Mouse (Mus musculus) liver, postnatal 0 days (tissue): ENCODE measurements around the gene Fam69a. TPM values are rescaled to one million over a fixed set of nuclear protein-coding genes. Genes with fewer than 3 reads are reported as not detected.

Experiments
- ATAC-seq: fragments of 200-750 bp; cut with Nextera tagmentation; 2 replicates; pipeline ENCODE4 v1.8.0; 2017; ENCODE audit warnings: mild to moderate bottlenecking, moderate library complexity
- DNase-seq: peaks from one replicate; pipeline ENCODE4 v3.0.0-alpha.2; 2016
- H3K27ac ChIP-seq: fragments of 300-500 bp; sonication (generic); 2 replicates; pipeline ENCODE4 v1.5.1; 2014; ENCODE audit warnings: antibody characterized with exemption, moderate library complexity, mild to moderate bottlenecking, low read depth
- H3K27me3 ChIP-seq: fragments of 300-500 bp; sonication (generic); 2 replicates; pipeline ENCODE4 v1.6.1; 2014; ENCODE audit warnings: low read length, control low read depth, mixed read lengths; ENCODE audit not compliant: insufficient read depth
- H3K36me3 ChIP-seq: fragments of 300-500 bp; sonication (generic); replicated peaks from 2 replicates; pipeline ENCODE4 v1.6.1; 2014; ENCODE audit warnings: mild to moderate bottlenecking, control low read depth, low read length, moderate library complexity, mixed read lengths; ENCODE audit not compliant: insufficient read depth
- H3K4me1 ChIP-seq: fragments of 300-500 bp; sonication (generic); 2 replicates; pipeline ENCODE4 v1.6.1; 2014; ENCODE audit warnings: antibody characterized with exemption, mild to moderate bottlenecking, control low read depth; ENCODE audit not compliant: insufficient read depth
- H3K4me2 ChIP-seq: fragments of 300-500 bp; sonication (generic); 2 replicates; pipeline ENCODE4 v1.6.1; 2014; ENCODE audit warnings: low read depth, mild to moderate bottlenecking, low read length, moderate library complexity, mixed read lengths
- H3K4me3 ChIP-seq: fragments of 300-500 bp; sonication (generic); 2 replicates; pipeline ENCODE4 v1.5.1; 2014; ENCODE audit warnings: low read depth, low read length
- H3K9ac ChIP-seq: fragments of 300-500 bp; sonication (generic); replicated peaks from 2 replicates; pipeline ENCODE4 v1.6.1; 2014; ENCODE audit warnings: mild to moderate bottlenecking, moderate library complexity
- H3K9me3 ChIP-seq: fragments of 300-500 bp; sonication (generic); 2 replicates; pipeline ENCODE4 v1.6.1; 2016; ENCODE audit warnings: mild to moderate bottlenecking, control low read depth, low read length, mixed read lengths
- CTCF ChIP-seq: sonication (generic); IDR thresholded peaks from 2 replicates; pipeline ENCODE4 v1.5.1; 2016; ENCODE audit warnings: antibody characterized with exemption, low read depth
- EP300 ChIP-seq: IDR thresholded peaks from 2 replicates; pipeline ENCODE4 v1.6.1; 2016; ENCODE audit warnings: antibody characterized with exemption, low read depth, mild to moderate bottlenecking
- WGBS: fragments of 180-500 bp; shearing (Covaris S2); extraction: QIAGEN DNeasy Blood & Tissue Kit; methylation state at CpG from one replicate; pipeline ENCODE4 v1.1.7; 2014; ENCODE audit not compliant: insufficient replicate concordance; 5-methylcytosine and 5-hydroxymethylcytosine counted together
- polyA plus RNA-seq: library from polyadenylated mRNA; unstranded; fragments of >200 nt; fragmentation: Nextera tagmentation; extraction: Ambion mirVana; gene quantifications from 2 replicates; pipeline ENCODE4 v1.2.1, GENCODE M21; 2015

Gene Fam69a
- polyA plus RNA-seq, 1 experiment from 2014 or later, result 8.3 TPM

GRCm38 (mm10) chr5:107874561-107875260 is 112.2 kb downstream of the Fam69a start, which contains the start of gene Evi5:
Gene Evi5 (minus strand): TSS chr5:107875107.
- peak within 1 kb of the TSS; percentile 54 for H3K4me2 ChIP-seq
- peak; percentile 94 for ATAC-seq
- peaks cover 17% of the 10 kb centered on the region; the same call in 1 of the 2 replicates for H3K4me1 ChIP-seq
- TF ChIP-seq EP300 (peak; percentile 64; the same call in 1 of the 2 replicates), CTCF (no peak)
- 32% methylated on average over 4 of the region's 4 CpGs for WGBS
- peak within 1 kb of the TSS; percentile 87 for H3K27ac ChIP-seq
- no peaks in the 10 kb centered on the region for H3K9me3 ChIP-seq
- no peaks in the 10 kb centered on the region for H3K27me3 ChIP-seq
- peak within 1 kb of the TSS; percentile 59 for H3K4me3 ChIP-seq
- peak within 1 kb of the TSS; percentile 66 for H3K9ac ChIP-seq
- H3K36me3 ChIP-seq, result peaks cover 9% of the 10 kb centered on the region; the same call in 1 of the 2 replicates
- DNase-seq, result peak; percentile 70

GRCm38 (mm10) chr5:107873886-107874302 is 113.0 kb downstream of the Fam69a start:
- Histone ChIP-seq H3K9me3 (no peaks in the 10 kb centered on the region), H3K27me3 (no peaks in the 10 kb centered on the region), H3K4me3 (peak overlapping the region; percentile 59), H3K4me2 (peak overlapping the region; percentile 54), H3K9ac (peak overlapping the region; percentile 66), H3K36me3 (peaks cover 9% of the 10 kb centered on the region; the same call in 1 of the 2 replicates), H3K27ac (peak overlapping the region; percentile 87), H3K4me1 (peaks cover 16% of the 10 kb centered on the region; the same call in 1 of the 2 replicates)
- ATAC-seq (peak; percentile 43), DNase-seq (peak; percentile 51)
- WGBS, result 44% methylated on average over 7 of the region's 7 CpGs
- TF ChIP-seq CTCF, result no peak
- peak; percentile 92 for TF ChIP-seq EP300

GRCm38 (mm10) chr5:107873330-107873729 is 113.6 kb downstream of the Fam69a start:
- no peak for DNase-seq
- Histone ChIP-seq H3K36me3 (peaks cover 9% of the 10 kb centered on the region; the same call in 1 of the 2 replicates), H3K27me3 (no peaks in the 10 kb centered on the region), H3K4me1 (peaks cover 15% of the 10 kb centered on the region; the same call in 1 of the 2 replicates), H3K9ac (peak overlapping the region; percentile 66), H3K9me3 (no peaks in the 10 kb centered on the region), H3K27ac (peak overlapping the region; percentile 87), H3K4me3 (peak overlapping the region; percentile 59), H3K4me2 (peak overlapping the region; percentile 54)
- 68% methylated on average over 6 of the region's 6 CpGs for WGBS
- TF ChIP-seq EP300 (no peak), CTCF (no peak)
- no peak for ATAC-seq

GRCm38 (mm10) chr5:107869701-107870100 is 117.2 kb downstream of the Fam69a start:
- TF ChIP-seq CTCF (no peak), EP300 (no peak)
- Histone ChIP-seq H3K4me1 (peaks cover 38% of the 10 kb centered on the region), H3K27ac (no peak overlapping the region), H3K4me2 (peak overlapping the region; percentile 95), H3K27me3 (no peaks in the 10 kb centered on the region), H3K36me3 (peaks cover 9% of the 10 kb centered on the region; the same call in 1 of the 2 replicates), H3K4me3 (peak overlapping the region; percentile 83), H3K9ac (no peak overlapping the region), H3K9me3 (no peaks in the 10 kb centered on the region)
- ATAC-seq, result no peak
- 33% methylated on average over 2 of the region's 2 CpGs for WGBS
- no peak for DNase-seq

GRCm38 (mm10) chr5:107868905-107869424 is 117.9 kb downstream of the Fam69a start:
- WGBS, result under 1% methylated on average over 57 of the region's 58 CpGs
- peaks cover 9% of the 10 kb centered on the region; the same call in 1 of the 2 replicates for H3K36me3 ChIP-seq
- no peaks in the 10 kb centered on the region for H3K27me3 ChIP-seq
- peak overlapping the region; percentile 95 for H3K4me2 ChIP-seq
- H3K27ac ChIP-seq, result peak overlapping the region; percentile 95
- peak; percentile 89 for DNase-seq
- H3K4me1 ChIP-seq, result peaks cover 45% of the 10 kb centered on the region
- ATAC-seq, result peak; percentile 91
- no peak for TF ChIP-seq CTCF
- TF ChIP-seq EP300, result no peak
- peak overlapping the region; percentile 83 for H3K4me3 ChIP-seq
- H3K9ac ChIP-seq, result peak overlapping the region; percentile 88
- H3K9me3 ChIP-seq, result no peaks in the 10 kb centered on the region
